Mouse (Mus musculus): ENCODE measurements around the gene Rhox12.

Gene Rhox12

DNA sequence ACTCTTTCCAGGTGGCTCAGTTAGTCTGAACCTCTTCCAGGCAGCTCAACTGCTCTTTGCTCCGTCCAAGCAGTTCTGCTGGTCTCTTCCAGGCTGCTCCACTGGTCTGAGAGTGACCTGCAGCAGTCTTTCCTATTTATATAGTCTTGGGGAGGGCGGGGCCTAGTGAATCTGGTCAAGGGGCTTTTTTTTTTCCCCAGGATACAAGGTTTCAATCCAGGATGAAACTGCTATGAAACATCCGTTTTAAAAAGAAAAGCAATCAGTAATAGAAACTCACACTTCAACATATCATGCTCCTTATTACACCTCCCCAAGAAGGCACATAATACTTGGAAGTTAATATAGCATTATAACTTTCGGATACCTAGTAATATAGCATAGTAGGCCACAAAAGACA is at the start of gene Rhox12:
Rhox12 (minus strand) TSS at position 101 of the 400 bp plus-strand sequence.
- no peak for DNase-seq (ENCODE audit: extremely low read depth, insufficient read length, low spot score)

DNA sequence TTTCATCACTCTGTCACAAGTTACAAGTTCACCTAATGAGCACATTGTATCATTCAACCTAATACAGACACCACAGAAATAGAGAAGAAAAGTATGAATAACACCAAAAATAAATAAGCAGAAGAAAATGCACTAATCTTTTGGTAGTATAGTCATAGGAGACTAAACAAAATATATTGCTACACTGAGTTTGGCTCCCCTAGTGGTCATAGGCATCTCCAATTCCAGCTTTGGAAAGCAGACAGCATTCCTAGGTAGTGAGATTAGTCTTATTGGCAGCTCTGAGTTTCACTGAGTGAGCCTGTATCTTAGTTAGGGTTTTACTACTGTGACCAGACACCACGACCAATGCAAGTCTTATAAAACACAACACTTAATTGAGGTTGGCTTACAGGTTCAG is 48.4 kb upstream of the Rhox12 start:
- no peak for DNase-seq (ENCODE audit: extremely low read depth, insufficient read length, low spot score)

DNA sequence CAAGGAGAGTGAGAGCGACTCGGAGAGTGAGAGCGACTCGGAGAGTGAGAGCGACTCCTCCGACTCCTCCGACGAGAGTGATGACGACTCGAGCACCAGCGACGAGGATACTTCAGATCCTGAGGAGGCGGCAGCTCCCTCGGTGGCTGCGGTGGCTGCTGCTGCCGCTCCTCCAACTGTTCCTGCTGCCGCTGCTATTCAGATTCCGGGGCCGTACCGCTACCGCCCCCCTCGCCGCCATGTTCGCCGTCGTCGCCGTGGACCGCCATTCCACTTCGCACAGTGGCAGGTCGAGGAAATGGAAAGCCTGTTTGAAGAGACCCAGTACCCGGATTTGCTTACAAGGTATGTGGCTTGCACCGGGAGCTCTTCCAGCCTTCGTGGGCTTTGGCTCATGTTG is 10.8 kb upstream of the Rhox12 start:
- no peak for DNase-seq (ENCODE audit: extremely low read depth, insufficient read length, low spot score)

DNA sequence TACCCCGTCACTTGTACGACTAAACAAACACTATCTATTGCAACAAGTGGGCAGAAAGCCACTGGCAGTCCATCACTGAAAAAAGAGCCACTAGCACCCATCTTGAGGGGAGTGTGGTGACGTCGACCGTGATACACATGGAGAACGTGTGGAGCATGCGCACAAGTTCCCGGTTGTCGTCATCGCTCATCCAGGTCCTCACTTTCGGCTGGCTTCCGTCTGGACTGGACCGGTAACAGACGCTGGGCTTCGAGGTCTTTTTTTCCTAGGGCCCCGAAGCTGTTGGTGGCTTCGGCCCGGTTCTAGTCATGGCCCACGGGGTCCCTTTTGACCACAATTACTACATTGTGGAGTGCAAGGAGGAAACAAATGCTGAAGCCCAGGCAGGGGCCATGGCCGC is 10.3 kb upstream of the Rhox12 start, which contains the start of gene Rhox13:
Rhox13 (plus strand) TSS at position 238 of the 400 bp plus-strand sequence.
- no peak for DNase-seq (ENCODE audit: extremely low read depth, insufficient read length, low spot score)

DNA sequence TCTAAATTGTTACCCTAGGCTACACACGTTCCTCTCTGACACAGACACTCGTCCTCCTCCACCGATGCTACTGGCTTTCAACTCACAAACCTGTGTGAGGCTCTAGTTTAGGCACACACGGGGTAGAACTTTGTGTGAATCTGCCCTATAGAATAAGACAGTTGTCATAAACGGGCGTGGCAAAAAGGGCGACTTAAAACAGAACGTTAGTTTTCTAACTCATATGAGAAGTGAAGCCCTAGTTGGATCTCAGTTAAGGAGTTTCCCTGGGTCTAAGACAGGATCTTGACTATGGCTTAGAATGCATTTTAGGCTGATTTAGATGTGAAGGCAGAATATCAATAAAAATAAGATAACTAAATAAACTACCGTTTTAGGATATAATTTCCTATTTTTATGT is 25.7 kb downstream of the Rhox12 start, which contains the start of gene Rhox11:
Rhox11 (minus strand) TSS at position 101 of the 400 bp plus-strand sequence.
- no peak for DNase-seq (ENCODE audit: extremely low read depth, insufficient read length, low spot score)

DNA sequence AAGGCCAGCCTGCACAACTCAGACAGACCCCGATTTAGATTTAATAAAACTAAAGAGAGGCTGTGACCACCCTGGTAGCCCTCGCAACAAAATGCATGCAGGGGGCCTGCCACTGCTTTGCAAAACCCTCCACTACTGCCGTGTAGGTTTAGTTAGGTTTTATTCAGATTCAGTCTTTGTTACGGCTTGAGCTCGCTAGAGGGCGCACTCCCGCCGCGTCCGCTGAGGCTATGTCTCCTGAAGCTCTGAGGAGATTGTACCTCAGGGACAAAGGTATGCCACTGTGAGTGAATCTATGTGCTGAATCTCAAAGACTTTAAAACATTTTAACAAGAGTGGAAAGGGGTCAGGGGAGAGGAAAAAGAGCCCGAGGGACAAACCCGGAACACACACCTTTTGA is 26.5 kb downstream of the Rhox12 start:
- DNase-seq (ENCODE audit: extremely low read depth, insufficient read length, low spot score) = peak; percentile 2

DNA sequence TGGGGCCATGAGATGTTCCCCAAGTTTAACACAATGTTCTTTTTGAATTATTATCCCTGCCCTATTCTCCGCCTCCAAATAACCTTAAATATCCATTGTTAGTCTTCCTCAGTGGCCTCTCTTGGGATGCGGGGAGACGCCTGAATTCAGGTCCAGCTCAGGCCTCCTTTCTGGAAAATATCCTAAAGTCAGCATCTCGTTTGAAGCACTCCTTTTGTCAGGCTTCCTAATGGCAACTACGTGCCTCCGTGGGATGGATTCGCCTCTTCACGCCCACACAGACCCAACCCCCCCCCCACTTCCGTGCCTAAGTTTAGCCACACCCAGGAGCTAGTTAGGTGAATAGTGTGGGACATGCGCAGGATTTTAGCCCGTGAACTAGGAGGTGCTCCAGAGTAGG is 44.5 kb downstream of the Rhox12 start, which contains the start of gene Rhox10:
Rhox10 (plus strand) TSS at position 301 of the 400 bp plus-strand sequence.
- no peak for DNase-seq (ENCODE audit: extremely low read depth, insufficient read length, low spot score)

DNA sequence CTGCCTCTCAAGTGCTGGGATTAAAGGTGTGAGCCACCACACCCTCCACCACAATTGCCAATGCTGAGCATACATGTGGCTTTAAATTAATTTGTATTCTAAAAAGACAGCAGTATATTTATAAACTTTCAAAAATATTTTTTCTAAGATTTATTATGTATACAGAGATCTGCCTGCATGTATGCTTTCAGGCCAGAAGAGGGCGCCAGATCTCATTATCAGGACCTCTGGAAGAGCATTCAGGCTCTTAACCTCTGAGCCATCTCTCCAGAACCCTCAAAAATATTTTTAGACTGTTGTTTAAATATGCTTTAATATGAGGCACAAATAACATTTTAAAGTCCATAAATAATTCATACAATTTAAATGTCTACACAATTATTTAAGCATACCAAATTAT is 49.2 kb downstream of the Rhox12 start:
- no peak for DNase-seq (ENCODE audit: extremely low read depth, insufficient read length, low spot score)

All from 3134 (cell line).